Mouse (Mus musculus): ENCODE results near the gene Astn2.
"Not testable (repeated sequence)": the region's sequence is repeated elsewhere in the genome, so short reads cannot be mapped to it uniquely, and the experiment has no call there.

GRCm38 (mm10) chr4:65679786-65680185 lies 724.6 kb downstream of the Astn2 start:
- TF ChIP-seq CTCF, EP300 (IDR thresholded peaks at IDR 0.05): not testable (repeated sequence)
